Mouse (Mus musculus) inflammation-experienced regulatory T-cells, adult 6 months (primary cell): ENCODE data around the gene Taf9b. TPM values are rescaled to one million over a fixed set of nuclear protein-coding genes. Genes with fewer than 3 reads are reported as not detected.
"Not testable (repeated sequence)": the region's sequence is repeated elsewhere in the genome, so short reads cannot be mapped to it uniquely, and the experiment has no call there.

ENCODE experiments used
- ATAC-seq: one replicate; pipeline ENCODE4 v1.8.0; 2017
- polyA plus RNA-seq, 3 experiments: library from polyadenylated mRNA; unstranded; fragments of 100-300 nt; shearing (Covaris generic); gene quantifications; one replicate each; pipeline ENCODE4 v1.2.1; 2017

The Taf9b gene
- polyA plus RNA-seq, result 10 to 100 TPM; 40.6 to 65.1 (median 53.7) TPM

DNA sequence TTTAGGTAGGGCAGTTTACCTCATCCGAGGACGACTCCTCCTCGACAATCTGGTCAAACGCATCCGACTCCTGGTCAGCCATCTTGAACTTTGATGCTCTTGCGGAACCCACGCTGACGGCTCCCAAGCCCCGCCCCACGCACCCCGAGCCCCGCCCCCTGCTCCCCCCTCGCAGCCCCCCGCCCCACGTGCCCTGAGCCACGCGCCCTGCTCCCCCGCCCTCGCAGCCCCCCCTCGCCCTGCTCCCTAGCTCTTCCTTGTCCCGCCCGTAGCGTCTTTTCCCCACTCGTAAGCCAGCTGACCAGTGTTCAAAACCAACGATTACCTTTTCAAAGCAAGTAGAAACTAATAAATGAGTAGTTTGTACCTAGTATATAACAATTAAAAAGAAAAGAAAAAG is at the start of gene Taf9b:
Gene Taf9b (minus strand): TSS at position 101 of the 400 bp plus-strand sequence.
- ATAC-seq, result no peak

DNA sequence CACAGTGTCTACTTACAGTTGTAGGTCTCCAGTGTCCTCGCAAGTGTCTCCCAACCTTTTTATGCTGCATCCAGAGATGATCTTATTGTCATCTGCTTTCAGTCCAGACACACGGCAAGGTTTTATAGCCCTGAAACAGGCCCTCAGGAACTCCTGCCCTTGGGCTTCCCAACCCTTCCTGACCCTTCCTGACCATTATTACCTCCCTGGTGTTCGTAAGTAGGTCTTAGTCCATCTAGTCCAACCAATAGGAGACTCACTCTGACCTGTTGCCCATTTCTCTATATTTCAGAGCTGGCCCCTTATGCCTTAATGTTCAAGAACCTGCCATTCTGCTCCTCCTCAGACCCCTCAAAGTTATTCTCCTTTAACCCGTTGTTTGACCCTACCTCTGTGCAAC is 34.3 kb upstream of the Taf9b start, which contains the start of gene Fnd3c2:
Gene Fnd3c2 (minus strand): TSS at position 101 of the 400 bp plus-strand sequence.
- ATAC-seq, result no peak

DNA sequence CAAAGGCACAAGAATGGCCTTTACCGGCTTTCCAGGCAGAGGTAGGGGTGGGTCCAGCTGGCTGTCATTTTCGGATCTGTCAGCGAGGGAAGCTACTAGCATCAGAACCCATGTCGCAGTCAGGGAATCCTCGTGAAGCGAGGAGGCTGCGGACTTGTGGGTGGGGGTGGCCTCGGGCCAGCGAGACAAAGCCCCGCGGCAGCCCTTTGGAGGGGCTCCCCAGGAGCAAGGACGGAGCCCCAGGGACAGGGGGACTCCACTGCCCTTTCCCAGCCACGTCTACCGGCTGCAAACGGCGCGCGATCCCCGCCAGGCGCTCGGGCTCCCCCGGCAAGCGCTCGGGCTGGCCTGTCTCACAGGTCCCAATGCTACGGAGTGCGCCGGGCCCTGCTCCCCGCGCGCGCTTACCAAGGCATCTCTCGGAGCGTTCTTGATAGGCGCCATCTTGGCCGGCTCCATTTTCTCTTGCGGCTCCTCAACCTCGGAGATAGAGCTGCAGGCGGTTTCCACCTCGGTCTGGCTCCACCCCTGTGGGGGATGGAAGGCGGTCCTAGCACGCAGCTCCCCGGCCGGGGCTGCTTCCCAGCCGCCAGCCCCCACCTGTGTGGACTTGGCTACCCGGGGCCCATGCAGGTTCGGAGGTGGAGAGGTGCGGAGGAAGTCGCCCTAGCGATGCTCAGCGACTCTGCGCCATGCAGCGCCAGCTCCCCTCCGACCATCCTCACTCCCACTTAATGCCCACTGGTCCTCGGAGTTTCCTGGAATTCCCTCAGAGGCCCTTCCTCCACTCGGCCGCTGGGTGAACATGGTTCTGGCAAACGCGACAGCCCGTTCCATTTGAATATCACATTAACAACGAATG is 1.6 kb downstream of the Taf9b start:
- peak; percentile 94 for ATAC-seq

DNA sequence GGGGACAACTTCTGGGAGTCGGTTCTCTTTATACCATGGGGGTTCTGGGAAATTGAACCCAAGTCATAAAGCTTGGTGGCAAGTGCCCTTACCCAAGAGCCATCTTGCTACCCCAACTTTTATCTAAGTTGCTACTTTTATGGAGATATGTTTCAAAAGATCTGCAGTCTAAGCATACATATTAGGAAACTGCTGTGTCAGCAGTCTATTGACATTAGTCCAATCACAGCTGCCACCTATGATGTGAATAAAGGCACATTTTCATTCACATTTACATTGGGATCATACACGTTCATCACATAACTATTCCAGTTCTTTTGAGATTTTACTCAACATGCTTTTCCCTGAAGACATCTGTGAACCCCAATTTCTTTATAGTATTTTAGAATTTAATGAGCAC is 11.9 kb downstream of the Taf9b start:
- no peak for ATAC-seq

DNA sequence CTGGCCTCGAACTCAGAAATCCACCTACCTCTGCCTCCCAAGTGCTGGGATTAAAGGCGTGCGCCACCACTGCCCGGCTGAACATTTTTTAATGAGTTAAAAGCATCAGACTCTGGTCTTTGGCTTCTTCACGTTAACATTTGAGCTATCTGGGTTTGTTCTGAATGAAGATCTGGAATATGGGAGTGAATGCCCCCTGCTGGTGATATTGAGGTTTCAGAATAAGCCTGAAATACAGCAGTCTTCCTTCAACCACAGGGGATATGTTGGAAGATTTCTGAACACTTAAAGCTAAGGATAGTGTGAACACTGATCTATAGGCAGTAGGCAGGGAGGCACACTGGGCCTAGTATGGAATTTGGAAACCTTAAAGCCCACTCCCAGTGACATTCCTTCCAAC is 22.1 kb downstream of the Taf9b start:
- no peak for ATAC-seq

DNA sequence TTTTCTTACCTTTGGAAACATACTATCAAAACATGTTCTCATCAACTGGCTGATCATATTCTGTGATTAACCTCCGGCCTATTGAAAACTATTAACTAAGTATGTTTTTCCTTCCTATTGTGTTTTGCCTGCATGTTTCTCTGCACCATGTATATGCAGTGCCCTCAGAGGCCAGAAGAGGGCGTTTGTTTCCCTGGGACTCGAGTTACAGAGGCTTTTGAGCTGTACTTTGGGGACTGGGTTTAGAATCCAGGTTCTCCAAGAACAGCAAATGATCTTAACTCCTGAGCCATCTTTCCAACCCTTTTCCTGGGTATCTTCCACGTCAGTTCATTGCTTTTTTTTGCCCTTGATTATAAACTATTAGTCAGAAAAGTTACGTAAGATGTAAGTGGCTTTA is 23.6 kb downstream of the Taf9b start:
- no peak for ATAC-seq

DNA sequence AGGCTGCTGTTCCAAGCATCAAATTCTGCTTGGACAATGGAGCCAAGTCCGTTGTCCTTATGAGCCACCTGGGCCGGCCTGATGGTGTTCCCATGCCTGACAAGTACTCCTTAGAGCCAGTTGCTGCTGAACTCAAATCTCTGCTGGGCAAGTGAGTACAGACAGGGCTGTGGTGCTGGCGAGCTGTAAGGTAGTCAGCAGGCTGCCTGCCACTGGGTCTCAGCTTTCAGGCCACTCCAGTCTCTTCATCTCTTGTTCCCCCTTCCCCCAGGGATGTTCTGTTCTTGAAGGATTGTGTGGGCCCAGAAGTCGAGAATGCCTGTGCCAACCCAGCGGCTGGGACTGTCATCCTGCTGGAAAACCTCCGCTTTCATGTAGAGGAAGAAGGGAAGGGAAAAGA is 26.6 kb downstream of the Taf9b start:
- ATAC-seq, result not testable (repeated sequence)

DNA sequence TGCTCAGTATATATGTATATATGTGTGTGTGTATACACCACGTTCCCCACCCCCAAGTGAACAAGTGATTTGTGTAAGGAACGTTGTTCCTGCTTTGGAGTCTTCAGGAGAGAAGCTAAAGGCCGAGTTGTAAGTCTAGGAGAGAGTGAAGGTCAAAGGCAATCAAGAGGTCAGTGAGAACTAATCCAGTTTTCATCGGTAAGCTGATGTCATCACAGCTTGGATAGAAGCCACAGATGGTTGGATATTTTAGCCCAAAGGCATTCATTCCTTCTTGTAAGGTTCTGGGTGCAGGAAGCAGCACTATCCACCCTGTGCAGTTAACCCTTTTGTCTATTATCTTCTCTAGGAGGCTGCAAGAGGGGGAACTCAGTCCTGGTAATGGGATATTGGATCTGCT is 30.9 kb downstream of the Taf9b start:
- no peak for ATAC-seq

DNA sequence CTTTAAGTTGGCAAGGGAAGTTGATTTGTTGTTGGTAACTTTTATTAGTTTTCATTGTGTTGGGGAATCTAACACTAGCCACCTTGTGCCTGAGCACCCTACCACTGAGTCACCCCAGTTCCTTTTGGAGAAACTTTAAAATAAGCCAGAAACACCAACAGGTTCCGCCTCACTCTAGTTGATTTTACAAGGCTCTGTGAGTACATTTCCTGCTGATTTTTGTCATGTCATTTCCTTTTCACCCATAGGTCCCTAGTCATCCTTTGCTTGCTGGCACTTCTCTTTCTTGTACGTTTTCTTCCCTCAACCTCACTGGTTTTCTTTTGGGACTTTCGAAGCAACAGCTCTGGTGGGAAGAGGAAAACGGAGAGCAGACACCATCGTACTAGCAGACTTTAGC is 31.6 kb downstream of the Taf9b start:
- ATAC-seq, result peak; percentile 18

DNA sequence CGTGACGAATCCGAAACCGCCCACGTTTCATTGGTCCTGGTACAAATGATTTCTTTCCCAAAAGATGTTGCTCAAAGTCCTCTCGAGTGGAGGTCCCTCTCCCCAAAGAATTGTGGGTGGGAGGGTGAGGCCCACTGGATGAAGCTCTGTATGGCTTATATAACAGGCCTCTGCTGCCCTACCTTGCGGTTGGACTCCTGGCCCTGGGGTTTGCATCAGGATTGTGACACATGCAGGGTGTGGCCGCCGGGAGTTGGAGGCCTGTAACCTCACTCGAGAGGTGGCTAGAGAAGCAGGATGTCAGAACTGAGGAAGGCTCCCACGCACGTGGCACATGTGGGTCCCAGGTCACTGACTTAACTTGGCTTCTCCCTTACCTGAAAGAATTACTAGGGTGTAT is 33.2 kb downstream of the Taf9b start:
- ATAC-seq, result no peak

DNA sequence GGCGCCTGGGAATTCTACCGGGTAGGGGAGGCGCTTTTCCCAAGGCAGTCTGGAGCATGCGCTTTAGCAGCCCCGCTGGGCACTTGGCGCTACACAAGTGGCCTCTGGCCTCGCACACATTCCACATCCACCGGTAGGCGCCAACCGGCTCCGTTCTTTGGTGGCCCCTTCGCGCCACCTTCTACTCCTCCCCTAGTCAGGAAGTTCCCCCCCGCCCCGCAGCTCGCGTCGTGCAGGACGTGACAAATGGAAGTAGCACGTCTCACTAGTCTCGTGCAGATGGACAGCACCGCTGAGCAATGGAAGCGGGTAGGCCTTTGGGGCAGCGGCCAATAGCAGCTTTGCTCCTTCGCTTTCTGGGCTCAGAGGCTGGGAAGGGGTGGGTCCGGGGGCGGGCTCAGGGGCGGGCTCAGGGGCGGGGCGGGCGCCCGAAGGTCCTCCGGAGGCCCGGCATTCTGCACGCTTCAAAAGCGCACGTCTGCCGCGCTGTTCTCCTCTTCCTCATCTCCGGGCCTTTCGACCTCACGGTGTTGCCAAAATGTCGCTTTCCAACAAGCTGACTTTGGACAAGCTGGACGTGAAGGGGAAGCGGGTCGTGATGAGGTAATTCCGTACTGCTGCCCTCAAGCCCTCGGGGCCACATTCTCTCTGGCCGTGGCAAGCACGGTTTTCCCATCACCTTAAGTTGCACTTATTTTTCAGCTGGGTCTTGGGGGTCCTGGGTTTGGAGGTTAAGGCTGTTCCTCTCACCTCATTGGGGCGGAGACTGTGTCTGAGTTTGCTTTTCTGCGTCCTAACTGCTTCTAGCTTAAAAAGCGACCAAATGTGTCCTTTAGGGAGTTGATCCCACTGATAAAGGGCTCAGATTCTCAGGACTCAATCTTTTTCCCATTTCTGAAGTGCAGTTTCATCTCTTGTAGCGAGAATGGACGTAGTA is 34.0 kb downstream of the Taf9b start, which contains the start of gene Pgk1:
Gene Pgk1 (plus strand): TSS at position 388 of the 937 bp plus-strand sequence.
- peak; percentile 96 for ATAC-seq

DNA sequence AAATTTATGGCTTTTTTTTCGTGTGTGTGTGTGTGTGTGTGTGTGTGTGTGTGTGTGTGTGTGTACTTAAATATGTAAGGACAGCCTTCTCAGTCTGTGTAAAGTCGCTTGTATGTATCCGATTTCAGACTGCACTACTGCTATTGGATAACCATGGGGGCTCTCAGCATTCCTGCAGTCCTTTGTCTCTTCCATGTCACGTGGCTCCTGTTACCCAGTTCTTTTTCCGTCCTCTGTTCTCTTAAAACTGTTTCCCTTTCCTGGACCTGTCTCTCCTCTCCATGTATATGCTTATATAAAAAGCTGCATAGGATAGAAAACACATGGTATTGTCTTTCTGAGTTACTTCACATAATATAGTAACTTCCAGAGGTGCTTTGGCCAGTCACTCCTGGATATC is 35.3 kb downstream of the Taf9b start:
- no peak for ATAC-seq

DNA sequence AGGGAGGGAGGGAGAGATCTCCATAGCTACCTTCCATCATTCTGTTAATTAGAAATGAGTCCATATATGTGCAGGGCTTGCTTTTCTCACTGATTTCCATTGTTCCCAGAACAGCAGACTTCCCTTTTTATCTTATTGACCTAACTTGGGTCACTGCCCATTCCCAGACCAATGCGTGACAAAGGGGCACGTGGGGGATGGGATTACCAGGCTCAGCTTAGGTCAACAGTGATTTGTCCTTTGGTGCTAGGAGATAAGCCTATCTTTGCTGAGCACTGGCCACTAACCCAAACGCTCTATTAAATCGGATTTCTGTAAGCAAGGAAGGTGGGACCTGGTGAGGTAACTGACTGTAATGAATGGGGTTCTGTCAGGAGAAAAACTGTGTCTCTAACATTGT is 36.7 kb downstream of the Taf9b start:
- ATAC-seq, result no peak

DNA sequence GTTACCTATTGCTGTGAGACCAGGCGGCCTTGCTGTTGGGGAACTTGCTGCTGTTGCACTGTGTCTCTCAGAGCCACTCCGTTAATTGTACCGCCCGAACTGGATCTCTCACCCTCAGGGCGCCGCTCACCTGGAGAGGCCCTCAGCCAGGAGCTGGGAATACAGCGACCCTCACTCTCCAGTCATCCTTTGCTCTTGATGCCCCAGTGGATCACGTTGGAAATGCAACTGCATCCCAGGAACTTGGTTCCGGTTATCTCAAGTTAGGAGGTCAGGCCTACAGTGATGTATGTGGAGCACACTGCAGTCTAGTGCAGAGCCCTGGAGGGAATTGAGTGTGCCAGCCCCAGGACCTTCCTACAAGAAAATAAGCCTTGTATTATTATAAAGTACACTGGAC is 44.6 kb downstream of the Taf9b start:
- no peak for ATAC-seq

DNA sequence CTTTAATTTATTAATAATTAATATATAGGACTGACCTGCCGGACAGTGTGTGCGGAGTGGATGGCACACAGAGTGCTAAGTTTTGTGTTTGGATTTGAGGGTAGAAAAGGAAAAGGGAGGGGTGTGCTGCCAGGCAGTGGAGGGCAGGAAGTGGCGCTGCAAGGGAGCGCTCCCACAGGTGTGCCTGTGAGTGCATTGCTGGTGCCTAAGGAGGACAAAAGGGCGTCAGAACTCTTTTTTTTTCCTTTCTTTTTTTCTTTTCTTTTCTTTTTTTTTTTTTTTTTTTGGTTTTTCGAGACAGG is 49.2 kb downstream of the Taf9b start:
- ATAC-seq, result peak; percentile 72

DNA sequence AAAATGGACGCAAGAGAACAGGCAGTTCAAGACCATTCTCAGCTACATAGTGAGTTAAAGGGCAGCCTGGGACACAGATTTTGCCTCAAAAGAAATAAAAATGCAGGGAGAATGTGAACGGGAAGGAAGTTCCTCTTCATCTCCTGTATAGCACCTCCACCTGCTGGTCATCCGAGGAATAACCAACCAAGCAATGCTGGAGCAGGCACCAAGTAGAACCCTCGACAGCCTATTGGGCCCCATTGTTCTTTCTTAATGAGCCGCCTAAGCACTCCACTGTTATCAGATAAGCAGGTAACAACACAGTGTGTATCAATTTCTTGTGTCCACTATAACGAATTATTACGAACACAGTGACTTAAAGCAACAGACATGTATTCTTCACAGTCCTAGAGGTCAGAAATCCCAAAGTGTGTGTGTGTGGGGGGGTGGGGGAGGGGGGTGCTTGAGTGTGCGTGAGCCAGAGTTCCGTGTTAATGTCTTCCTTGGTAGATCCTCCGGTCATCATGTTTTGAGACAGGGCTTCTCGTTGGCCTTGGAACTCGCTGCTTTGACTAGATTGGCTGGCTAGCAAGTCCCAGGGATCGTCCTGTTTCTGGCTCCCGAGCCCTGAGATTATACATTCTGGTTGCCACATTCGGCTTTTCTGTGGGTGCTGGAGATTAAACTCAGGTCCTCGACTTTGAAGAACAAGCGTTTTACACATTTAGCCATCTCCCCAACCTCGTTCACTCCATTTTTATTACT is 49.7 kb downstream of the Taf9b start:
- peak; percentile 89 for ATAC-seq

DNA sequence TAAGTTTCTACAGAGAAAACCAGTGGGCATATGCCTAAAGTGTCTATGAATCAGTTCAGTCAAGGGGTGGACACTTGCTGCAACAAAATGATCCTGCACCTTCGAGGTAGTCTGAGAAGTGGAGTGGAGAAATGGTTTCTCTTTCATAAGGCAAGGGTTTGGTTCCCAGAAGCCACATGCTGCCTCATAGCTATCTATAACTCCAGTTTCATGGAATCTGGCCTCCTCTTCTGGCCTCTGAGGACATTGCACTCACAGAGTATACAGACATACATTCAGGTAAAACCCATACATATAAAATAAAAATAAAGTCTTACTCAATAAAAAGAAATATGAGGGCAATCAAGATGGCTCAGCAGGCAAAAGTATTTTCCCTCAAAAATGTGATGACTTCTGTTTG is 55.9 kb downstream of the Taf9b start:
- ATAC-seq, result peak; percentile 78

DNA sequence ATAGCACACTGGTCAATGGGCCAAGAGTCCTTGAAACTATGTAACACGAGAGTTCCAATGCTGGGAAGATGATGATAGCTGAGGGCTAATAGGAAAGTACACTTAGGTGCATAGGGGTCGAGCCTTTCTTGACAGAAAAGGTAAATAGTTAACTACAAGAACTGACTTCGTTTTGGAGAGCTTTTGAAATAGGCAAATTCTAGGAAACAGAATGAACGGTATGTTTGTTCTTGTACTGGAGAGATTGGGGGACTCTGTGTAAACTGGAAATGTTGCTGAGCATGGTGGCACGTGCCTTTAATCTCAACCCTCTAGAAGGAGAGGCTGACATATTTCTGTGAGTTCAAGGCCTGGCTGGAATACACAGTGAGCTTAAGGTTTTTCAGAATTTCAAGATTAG is 56.4 kb downstream of the Taf9b start:
- ATAC-seq, result no peak

DNA sequence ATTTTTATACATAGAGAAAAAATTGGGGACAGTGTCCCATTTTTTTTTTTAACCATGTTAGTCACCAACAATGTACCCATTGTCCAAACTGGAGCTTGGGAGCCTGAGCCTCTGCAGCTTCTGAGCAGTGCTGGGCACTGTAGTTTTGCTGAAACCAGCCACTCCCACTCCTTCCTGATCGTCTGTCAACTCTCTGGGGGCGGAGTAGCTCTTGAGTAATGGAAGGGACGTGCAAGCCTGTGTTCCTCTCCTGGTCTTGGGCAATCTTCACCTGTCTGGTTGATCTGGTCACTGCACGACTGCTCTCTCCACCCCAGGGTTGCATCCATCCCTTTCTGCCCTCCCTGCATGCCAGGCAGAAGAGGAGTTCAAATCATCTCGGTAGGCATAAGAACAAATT is 57.0 kb downstream of the Taf9b start:
- ATAC-seq, result peak; percentile 61
